Comparison of ENCODE assay signal across 9 mouse cellular contexts in the genomic region with DNA sequence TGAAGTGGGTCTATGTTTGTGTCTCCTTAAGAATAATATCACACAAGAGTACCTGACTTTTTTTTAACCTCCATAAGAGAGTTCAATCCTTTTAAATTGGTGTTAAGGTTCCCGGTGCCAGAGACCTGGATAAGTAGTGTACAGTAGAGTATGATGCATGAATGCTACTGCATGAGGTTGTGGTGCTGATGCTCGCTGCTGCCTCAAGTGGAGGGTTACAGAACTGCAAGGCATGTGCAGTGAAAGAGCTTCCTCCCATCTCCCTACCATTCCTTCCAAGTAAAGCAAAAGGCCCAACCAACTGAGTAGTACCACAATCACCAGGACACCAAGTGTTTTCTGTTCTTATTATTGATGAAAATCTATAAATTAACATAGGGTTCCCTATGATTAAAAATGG.
DNase-seq lines count a peak whose midpoint lies in the region; ATAC-seq and TF ChIP-seq lines count a peak whose summit lies in the region.
"Had no signal": no experiment of that assay in that cellular context is flagged by ENCODE, and none has a peak within 500 bp of the region (broad histone marks: within the 10 kb centered on the region; RNA-seq: fewer than 3 reads in every experiment).

No protein-coding gene starts in this region.

- no peaks in the 10 kb centered on the region for H3K27me3 ChIP-seq in hindbrain, embryonic 11.5 days (ENCODE audit: control insufficient read depth, insufficient read depth, low read length)
- no peaks in the 10 kb centered on the region for H3K27me3 ChIP-seq in hindbrain, embryonic 14.5 days (ENCODE audit: control insufficient read depth, insufficient read depth, low read length)
- H3K27me3 ChIP-seq in Patski = no peaks in the 10 kb centered on the region
- H3K27me3 ChIP-seq: embryonic facial prominence, embryonic 15.5 days had no signal

- ATAC-seq in hindbrain, embryonic 11.5 days (ENCODE audit: low FRiP score) = no peak
- no peak for ATAC-seq in hindbrain, embryonic 14.5 days (ENCODE audit: low FRiP score)
- ATAC-seq in Patski = no peak

- no peak overlapping the region for H3K4me3 ChIP-seq in hindbrain, embryonic 11.5 days (ENCODE audit: low read depth, low read length)
- no peak overlapping the region for H3K4me3 ChIP-seq in hindbrain, embryonic 14.5 days (replicated peaks; ENCODE audit: low read length)
- H3K4me3 ChIP-seq: embryonic facial prominence, embryonic 15.5 days had no signal

- WGBS in hindbrain, embryonic 11.5 days = 66% methylated on average over 2 of the region's 2 CpGs
- WGBS in hindbrain, embryonic 14.5 days = 65% methylated on average over 2 of the region's 2 CpGs

- no peaks in the 10 kb centered on the region for H3K36me3 ChIP-seq in hindbrain, embryonic 11.5 days (ENCODE audit: control insufficient read depth, insufficient read depth, low read length)
- no peaks in the 10 kb centered on the region for H3K36me3 ChIP-seq in hindbrain, embryonic 14.5 days (replicated peaks; ENCODE audit: control insufficient read depth, insufficient read depth)
- H3K36me3 ChIP-seq: embryonic facial prominence, embryonic 15.5 days had no signal

- no peak overlapping the region for H3K4me2 ChIP-seq in hindbrain, embryonic 11.5 days (replicated peaks; ENCODE audit: low read depth, low read length)
- H3K4me2 ChIP-seq in hindbrain, embryonic 14.5 days (replicated peaks) = no peak overlapping the region
- H3K4me2 ChIP-seq: embryonic facial prominence, embryonic 15.5 days had no signal

- CTCF ChIA-PET in Patski (lab: Charles Lee) = interaction anchor here (0.8 to 1.5 kb wide), 3 partner anchors 12 to 130 kb away, joined by 3 read pairs; no protein-coding TSS in a partner anchor

- peak; percentile 75 for TF ChIP-seq CTCF in Patski (IDR thresholded peaks at IDR 0.05)

- in situ Hi-C loops in Patski (cut with MboI; ENCODE audit: low pct_unique_long_range_greater_than_20kb) = no loop called here

- intact Hi-C loops in left cerebral cortex, postnatal 10 days (cut with DNase I) = no loop called here
- intact Hi-C loops in heart, postnatal 25 days (cut with DNase I) = no loop called here

- no peaks in the 10 kb centered on the region for H3K4me1 ChIP-seq in hindbrain, embryonic 11.5 days (replicated peaks; ENCODE audit: control insufficient read depth, insufficient read depth, low read length)
- H3K4me1 ChIP-seq in hindbrain, embryonic 14.5 days (replicated peaks; ENCODE audit: control insufficient read depth, insufficient read depth, low read length) = no peaks in the 10 kb centered on the region
- H3K4me1 ChIP-seq: embryonic facial prominence, embryonic 15.5 days had no signal

- no peaks in the 10 kb centered on the region for H3K9me3 ChIP-seq in hindbrain, embryonic 11.5 days (ENCODE audit: control insufficient read depth, low read length)
- no peaks in the 10 kb centered on the region for H3K9me3 ChIP-seq in hindbrain, embryonic 14.5 days (ENCODE audit: control insufficient read depth, low read length)
- H3K9me3 ChIP-seq: embryonic facial prominence, embryonic 15.5 days had no signal

- no peak overlapping the region for H3K9ac ChIP-seq in hindbrain, embryonic 11.5 days (ENCODE audit: low read depth, low read length)
- H3K9ac ChIP-seq in hindbrain, embryonic 14.5 days = no peak overlapping the region
- H3K9ac ChIP-seq: embryonic facial prominence, embryonic 15.5 days had no signal

- peak; percentile 32 for DNase-seq in hindbrain, embryonic 11.5 days (ENCODE audit: low spot score)
- no peak for DNase-seq in hindbrain, embryonic 14.5 days (ENCODE audit: low spot score)
- DNase-seq in A20 (ENCODE audit: low read depth, low spot score) (peak; percentile 5), Patski (ENCODE audit: low read depth, low spot score) (no peak)
- peak; percentile 24 for DNase-seq in kidney, adult 9 months
- DNase-seq in thymus, postnatal 0 days (ENCODE audit: low spot score) = peak; percentile 3
- DNase-seq in left cerebral cortex, postnatal 10 days (ENCODE audit: extremely low spot score in 1 of 2, low spot score in 2 of 2) = no peak
- no peak for DNase-seq in heart, postnatal 25 days (ENCODE audit: low spot score)

- H3K27ac ChIP-seq in hindbrain, embryonic 11.5 days (ENCODE audit: low read depth, low read length) = no peak overlapping the region
- H3K27ac ChIP-seq in hindbrain, embryonic 14.5 days = no peak overlapping the region
- H3K27ac ChIP-seq: embryonic facial prominence, embryonic 15.5 days had no signal

- POLR2A ChIA-PET in Patski (lab: Charles Lee) = no interaction called here

Comparison
In these comparisons a context has a peak if more than half of its experiments do, and no peak if none do; other contexts are left out.
1. DNase-seq: peak in hindbrain, embryonic 11.5 days (single experiment), A20 (single experiment), kidney, adult 9 months (single experiment) and thymus, postnatal 0 days (single experiment); none in hindbrain, embryonic 14.5 days (single experiment), Patski (single experiment), left cerebral cortex, postnatal 10 days (0 of 2) and heart, postnatal 25 days (single experiment).